Mouse (Mus musculus) kidney, embryonic 15.5 days (tissue): ENCODE measurements around the gene Tcte2. TPM values are rescaled to one million over a fixed set of nuclear protein-coding genes. Genes with fewer than 3 reads are reported as not detected.

ENCODE experiments used
- ATAC-seq: fragments of 200-750 bp; cut with Nextera tagmentation; replicated peaks from 2 replicates; pipeline ENCODE4 v1.8.0; 2017; ENCODE audit warnings: moderate TSS enrichment; ENCODE audit not compliant: low FRiP score
- H3K27ac ChIP-seq: fragments of 300-500 bp; sonication (generic); 2 replicates; pipeline ENCODE4 v1.5.1; 2015; ENCODE audit warnings: mild to moderate bottlenecking, inconsistent platforms
- H3K27me3 ChIP-seq: fragments of 300-500 bp; sonication (generic); 2 replicates; pipeline ENCODE4 v1.6.1; 2015; ENCODE audit warnings: inconsistent platforms
- H3K36me3 ChIP-seq: fragments of 300-500 bp; sonication (generic); 2 replicates; pipeline ENCODE4 v1.6.1; 2015; ENCODE audit warnings: inconsistent platforms
- H3K4me1 ChIP-seq: fragments of 300-500 bp; sonication (generic); 2 replicates; pipeline ENCODE4 v1.6.1; 2015; ENCODE audit warnings: inconsistent platforms
- H3K4me2 ChIP-seq: fragments of 300-500 bp; sonication (generic); 2 replicates; pipeline ENCODE4 v1.6.1; 2015; ENCODE audit warnings: moderate library complexity, mild to moderate bottlenecking, inconsistent platforms
- H3K4me3 ChIP-seq: fragments of 300-500 bp; sonication (generic); replicated peaks from 2 replicates; pipeline ENCODE4 v1.5.1; 2015; ENCODE audit warnings: mild to moderate bottlenecking, inconsistent platforms
- H3K9ac ChIP-seq: fragments of 300-500 bp; sonication (generic); 2 replicates; pipeline ENCODE4 v1.6.1; 2015; ENCODE audit warnings: mild to moderate bottlenecking, inconsistent platforms
- H3K9me3 ChIP-seq: fragments of 300-500 bp; sonication (generic); replicated peaks from 2 replicates; pipeline ENCODE4 v1.6.1; 2016; ENCODE audit warnings: inconsistent platforms
- WGBS: fragments of 180-500 bp; shearing (Covaris S2); methylation state at CpG from one replicate; pipeline ENCODE4 v1.1.7; 2015; ENCODE audit warnings: mixed read lengths; 5-methylcytosine and 5-hydroxymethylcytosine counted together
- polyA plus RNA-seq: library from polyadenylated mRNA; unstranded; fragments of >200 nt; fragmentation: Nextera tagmentation; extraction: Ambion mirVana; gene quantifications from 2 replicates; pipeline ENCODE4 v1.2.1, GENCODE M21; 2015

The Tcte2 gene
- polyA plus RNA-seq, 1 experiment from 2014 or later, result 3.2 TPM

GRCm38 (mm10) chr17:13744219-13744618 is 17.4 kb downstream of the Tcte2 start:
- ATAC-seq, result no peak
- Histone ChIP-seq H3K4me3 (no peak overlapping the region), H3K27ac (peak overlapping the region; percentile 82), H3K4me2 (0 out of 2 replicates have a peak overlapping the region, but pooled peaks have one; percentile 12), H3K4me1 (peaks cover 57% of the 10 kb centered on the region), H3K36me3 (no peaks in the 10 kb centered on the region), H3K9me3 (no peaks in the 10 kb centered on the region), H3K9ac (no peak overlapping the region), H3K27me3 (no peaks in the 10 kb centered on the region)
- 36% methylated on average over 6 of the region's 6 CpGs for WGBS

DNA sequence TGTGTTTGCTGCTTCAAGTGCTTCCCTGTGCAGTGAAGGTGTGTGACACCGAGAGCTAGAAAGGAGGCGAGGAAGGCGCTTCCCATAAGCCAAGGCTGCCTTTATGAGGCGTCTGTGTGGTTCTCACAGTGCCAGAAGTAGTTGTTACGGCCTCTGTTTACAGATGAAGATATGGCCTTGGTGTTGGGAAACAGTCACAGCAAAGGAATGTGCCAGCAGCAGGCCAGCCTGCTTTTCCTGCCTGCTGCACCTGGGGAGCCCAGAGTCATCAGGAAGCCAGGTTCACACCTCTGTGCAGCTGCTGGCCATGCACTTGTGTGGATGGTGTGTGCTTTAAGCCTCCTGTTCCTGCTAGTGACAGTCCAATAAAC is 17.9 kb downstream of the Tcte2 start:
- Histone ChIP-seq H3K9me3 (no peaks in the 10 kb centered on the region), H3K9ac (no peak overlapping the region), H3K4me2 (no peak overlapping the region), H3K36me3 (no peaks in the 10 kb centered on the region), H3K4me1 (peaks cover 57% of the 10 kb centered on the region), H3K27ac (peak overlapping the region; percentile 82), H3K4me3 (no peak overlapping the region), H3K27me3 (no peaks in the 10 kb centered on the region)
- WGBS, result 41% methylated on average over 5 of the region's 5 CpGs
- no peak; the same call in 1 of the 2 replicates for ATAC-seq

- Histone ChIP-seq H3K27me3 (no peaks in the 10 kb centered on the region), H3K9ac (no peak overlapping the region), H3K4me1 (peaks cover 57% of the 10 kb centered on the region), H3K4me3 (no peak overlapping the region), H3K27ac (peak overlapping the region; percentile 82), H3K36me3 (no peaks in the 10 kb centered on the region), H3K9me3 (no peaks in the 10 kb centered on the region), H3K4me2 (no peak overlapping the region)
- ATAC-seq, result peak; percentile 24; the same call in 1 of the 2 replicates
- 49% methylated on average over 7 of the region's 7 CpGs for WGBS
These were observed 18.5 kb downstream of the Tcte2 start for GRCm38 (mm10) chr17:13742941-13743708.

- Histone ChIP-seq H3K36me3 (no peaks in the 10 kb centered on the region), H3K4me2 (no peak overlapping the region), H3K27me3 (no peaks in the 10 kb centered on the region), H3K27ac (no peak overlapping the region), H3K9ac (no peak overlapping the region), H3K4me3 (no peak overlapping the region), H3K4me1 (peaks cover 61% of the 10 kb centered on the region), H3K9me3 (no peaks in the 10 kb centered on the region)
- ATAC-seq, result peak; percentile 24; the same call in 1 of the 2 replicates
- 24% methylated on average over 2 of the region's 2 CpGs for WGBS
These were observed 19.3 kb downstream of the Tcte2 start for GRCm38 (mm10) chr17:13742334-13742733.

DNA sequence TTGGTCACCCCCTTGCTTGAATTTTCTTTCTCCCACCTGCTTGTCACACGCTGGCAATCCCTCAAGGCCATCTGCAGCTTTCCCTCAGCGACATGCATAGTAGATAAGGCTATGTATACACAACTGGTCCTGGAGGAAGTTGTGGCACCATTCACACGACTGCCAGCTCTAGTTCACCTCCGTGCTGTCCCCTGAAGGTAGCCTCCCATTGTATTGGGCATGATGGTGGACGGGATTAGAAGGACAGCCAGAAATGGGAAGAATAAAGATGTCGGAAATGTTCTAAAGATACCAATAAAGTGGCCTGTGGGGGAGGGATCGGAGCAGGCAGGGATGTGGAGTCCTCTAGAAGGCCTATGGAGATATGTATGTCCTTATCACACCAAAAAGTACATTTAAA is 20.0 kb downstream of the Tcte2 start:
- no peak overlapping the region for H3K4me3 ChIP-seq
- no peak overlapping the region for H3K27ac ChIP-seq
- no peak for ATAC-seq
- no peaks in the 10 kb centered on the region for H3K36me3 ChIP-seq
- H3K27me3 ChIP-seq, result no peaks in the 10 kb centered on the region
- no peak overlapping the region for H3K4me2 ChIP-seq
- no peaks in the 10 kb centered on the region for H3K9me3 ChIP-seq
- H3K4me1 ChIP-seq, result peaks cover 60% of the 10 kb centered on the region
- WGBS, result 81% methylated on average over 7 of the region's 7 CpGs
- H3K9ac ChIP-seq, result no peak overlapping the region

- Histone ChIP-seq H3K4me2 (no peak overlapping the region), H3K36me3 (no peaks in the 10 kb centered on the region), H3K4me3 (no peak overlapping the region), H3K27me3 (no peaks in the 10 kb centered on the region), H3K27ac (peak overlapping the region; percentile 37; the same call in 1 of the 2 replicates), H3K9ac (no peak overlapping the region), H3K9me3 (no peaks in the 10 kb centered on the region), H3K4me1 (peaks cover 53% of the 10 kb centered on the region)
- WGBS, result 44% methylated on average over 2 of the region's 2 CpGs
- ATAC-seq, result no peak
These were observed 20.8 kb downstream of the Tcte2 start for GRCm38 (mm10) chr17:13740796-13741195.

GRCm38 (mm10) chr17:13739981-13740380 is 21.6 kb downstream of the Tcte2 start:
- Histone ChIP-seq H3K27me3 (no peaks in the 10 kb centered on the region), H3K27ac (no peak overlapping the region), H3K4me2 (no peak overlapping the region), H3K9me3 (no peaks in the 10 kb centered on the region), H3K4me3 (no peak overlapping the region), H3K36me3 (no peaks in the 10 kb centered on the region), H3K4me1 (peaks cover 45% of the 10 kb centered on the region), H3K9ac (no peak overlapping the region)
- ATAC-seq, result no peak
- 84% methylated on average over 5 of the region's 5 CpGs for WGBS

- no peaks in the 10 kb centered on the region for H3K36me3 ChIP-seq
- no peak for ATAC-seq
- no peaks in the 10 kb centered on the region for H3K9me3 ChIP-seq
- 87% methylated on average over 2 of the region's 2 CpGs for WGBS
- no peak overlapping the region for H3K9ac ChIP-seq
- peaks cover 35% of the 10 kb centered on the region for H3K4me1 ChIP-seq
- no peak overlapping the region for H3K4me2 ChIP-seq
- no peak overlapping the region for H3K27ac ChIP-seq
- no peak overlapping the region for H3K4me3 ChIP-seq
- no peaks in the 10 kb centered on the region for H3K27me3 ChIP-seq
These were observed 22.7 kb downstream of the Tcte2 start for GRCm38 (mm10) chr17:13738916-13739315.

- H3K9me3 ChIP-seq, result no peaks in the 10 kb centered on the region
- H3K4me2 ChIP-seq, result no peak overlapping the region
- peaks cover 28% of the 10 kb centered on the region for H3K4me1 ChIP-seq
- no peak overlapping the region for H3K4me3 ChIP-seq
- no peak overlapping the region for H3K9ac ChIP-seq
- no peaks in the 10 kb centered on the region for H3K36me3 ChIP-seq
- no peaks in the 10 kb centered on the region for H3K27me3 ChIP-seq
- WGBS, result 45% methylated on average over 7 of the region's 7 CpGs
- ATAC-seq, result no peak
- H3K27ac ChIP-seq, result no peak overlapping the region
These were observed 23.4 kb downstream of the Tcte2 start for GRCm38 (mm10) chr17:13738121-13738776.

GRCm38 (mm10) chr17:13737336-13737735 is 24.3 kb downstream of the Tcte2 start:
- no peak for ATAC-seq
- 55% methylated on average over 6 of the region's 6 CpGs for WGBS

GRCm38 (mm10) chr17:13735803-13736282 is 25.8 kb downstream of the Tcte2 start:
- no peak; the same call in 1 of the 2 replicates for ATAC-seq
- H3K27ac ChIP-seq, result no peak overlapping the region
- H3K27me3 ChIP-seq, result no peaks in the 10 kb centered on the region
- H3K9ac ChIP-seq, result no peak overlapping the region
- H3K9me3 ChIP-seq, result no peaks in the 10 kb centered on the region
- no peak overlapping the region for H3K4me3 ChIP-seq
- 73% methylated on average over 8 of the region's 8 CpGs for WGBS
- peaks cover 6% of the 10 kb centered on the region for H3K4me1 ChIP-seq
- no peak overlapping the region for H3K4me2 ChIP-seq
- H3K36me3 ChIP-seq, result no peaks in the 10 kb centered on the region

More at GRCm38 (mm10) chr17:13737336-13737735, 24.3 kb downstream of the Tcte2 start:
- H3K4me1 ChIP-seq, result peaks cover 21% of the 10 kb centered on the region
- no peaks in the 10 kb centered on the region for H3K9me3 ChIP-seq
- 0 out of 2 replicates have a peak overlapping the region, but pooled peaks have one; percentile 15 for H3K27ac ChIP-seq
- H3K36me3 ChIP-seq, result no peaks in the 10 kb centered on the region
- H3K4me3 ChIP-seq, result no peak overlapping the region
- no peak overlapping the region for H3K9ac ChIP-seq
- H3K27me3 ChIP-seq, result no peaks in the 10 kb centered on the region
- H3K4me2 ChIP-seq, result no peak overlapping the region

GRCm38 (mm10) chr17:13735057-13735456 is 26.6 kb downstream of the Tcte2 start:
- Histone ChIP-seq H3K36me3 (no peaks in the 10 kb centered on the region), H3K4me3 (no peak overlapping the region), H3K27me3 (no peaks in the 10 kb centered on the region), H3K27ac (no peak overlapping the region), H3K4me1 (0 out of 2 replicates have a peak, but pooled peaks cover 4% of the 10 kb centered on the region), H3K9me3 (no peaks in the 10 kb centered on the region), H3K9ac (no peak overlapping the region), H3K4me2 (no peak overlapping the region)
- no peak for ATAC-seq
- WGBS, result 86% methylated on average over 5 of the region's 5 CpGs
